Mouse (Mus musculus): ENCODE data around the gene Tmcc2.
A peak's percentile ranks its signal among the peaks of the same experiment; 100 is the strongest.

The Tmcc2 gene

GRCm38 (mm10) chr1:132390691-132391579 is at the start of gene Tmcc2:
TSS of gene Tmcc2 (minus strand) at chr1:132391281.
- DNase-seq (ENCODE audit: low spot score in 2 of 2), result no peak

DNA sequence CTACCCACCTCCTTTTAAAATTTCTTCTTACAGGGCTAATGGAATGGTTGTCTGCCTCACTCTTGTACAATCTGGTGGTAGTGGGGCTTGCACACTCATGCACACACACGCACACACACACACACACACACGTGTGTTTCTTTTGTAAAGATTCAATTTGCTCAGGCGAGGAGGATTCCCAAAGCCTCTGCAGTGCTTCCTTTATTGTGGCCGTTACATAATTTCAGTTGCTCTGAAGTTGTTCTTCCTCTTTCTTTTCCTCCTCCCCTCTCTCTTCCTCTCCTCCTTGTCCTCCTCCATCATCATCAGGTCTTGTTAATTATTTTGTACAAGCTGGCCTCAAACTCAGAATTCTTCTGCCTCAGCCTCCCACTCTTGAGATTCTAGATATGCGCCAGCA is 46.3 kb upstream of the Tmcc2 start:
- no peak for DNase-seq (ENCODE audit: low spot score in 2 of 2)

- DNase-seq (ENCODE audit: low spot score in 2 of 2), result no peak
Measured at GRCm38 (mm10) chr1:132436960-132437359, 45.9 kb upstream of the Tmcc2 start.

DNA sequence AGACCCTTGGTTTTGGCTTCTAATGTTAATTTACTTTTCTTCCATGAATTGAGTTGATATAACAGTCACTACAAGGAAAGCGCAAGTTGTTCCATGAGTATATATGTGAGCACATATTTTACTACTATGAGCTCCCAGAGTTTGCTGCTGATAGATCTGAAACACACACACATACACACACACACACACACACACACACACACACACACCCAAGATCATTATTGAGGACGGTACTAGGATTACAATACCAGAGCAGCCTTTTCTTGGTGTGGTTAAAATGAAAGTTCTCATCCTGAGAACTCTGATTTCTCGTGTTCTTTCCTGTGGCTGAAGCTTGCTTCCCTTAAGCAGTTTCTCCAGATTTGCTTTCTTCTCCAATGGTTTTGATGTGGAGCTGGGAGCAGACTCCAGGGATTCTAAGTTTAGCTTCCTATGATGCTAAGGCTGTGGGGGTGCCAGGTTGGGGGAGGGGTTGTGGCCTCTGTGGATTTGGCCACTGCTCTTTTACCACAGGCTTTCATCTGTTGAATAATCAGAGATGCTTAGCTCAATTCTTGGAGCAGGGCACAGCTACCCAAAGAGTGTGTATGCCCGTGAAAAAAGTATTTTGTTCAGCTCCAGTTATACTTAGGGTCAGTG is 45.4 kb upstream of the Tmcc2 start:
- DNase-seq (ENCODE audit: low spot score in 2 of 2), result no peak

DNA sequence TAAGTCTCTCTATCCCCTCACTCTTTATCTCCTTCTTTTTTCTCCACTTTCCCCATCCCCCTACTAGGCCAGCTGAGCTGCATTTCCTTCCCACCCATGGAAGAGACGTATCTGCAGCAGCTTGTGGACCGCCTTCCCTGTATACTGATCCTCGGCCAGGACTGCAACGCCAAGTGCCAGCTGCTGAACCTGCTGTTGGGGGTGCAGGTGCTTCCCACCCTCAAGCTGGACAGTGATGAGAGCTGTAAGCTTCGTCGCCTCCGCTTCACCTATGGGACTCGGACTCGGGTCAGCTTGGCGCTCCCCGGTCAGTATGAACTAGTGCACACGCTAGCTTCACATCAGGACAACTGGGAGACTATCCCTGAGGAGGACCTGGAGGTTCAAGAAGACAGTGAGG is 43.0 kb upstream of the Tmcc2 start:
- no peak for DNase-seq (ENCODE audit: low spot score in 2 of 2)

- no peak for DNase-seq (ENCODE audit: low spot score in 2 of 2)
Measured at GRCm38 (mm10) chr1:132433349-132433748, 42.3 kb upstream of the Tmcc2 start.

- peak in 1 of 2 experiments; percentile 23 for DNase-seq (ENCODE audit: low spot score in 2 of 2)
Measured at GRCm38 (mm10) chr1:132431716-132432115, 40.6 kb upstream of the Tmcc2 start.

DNA sequence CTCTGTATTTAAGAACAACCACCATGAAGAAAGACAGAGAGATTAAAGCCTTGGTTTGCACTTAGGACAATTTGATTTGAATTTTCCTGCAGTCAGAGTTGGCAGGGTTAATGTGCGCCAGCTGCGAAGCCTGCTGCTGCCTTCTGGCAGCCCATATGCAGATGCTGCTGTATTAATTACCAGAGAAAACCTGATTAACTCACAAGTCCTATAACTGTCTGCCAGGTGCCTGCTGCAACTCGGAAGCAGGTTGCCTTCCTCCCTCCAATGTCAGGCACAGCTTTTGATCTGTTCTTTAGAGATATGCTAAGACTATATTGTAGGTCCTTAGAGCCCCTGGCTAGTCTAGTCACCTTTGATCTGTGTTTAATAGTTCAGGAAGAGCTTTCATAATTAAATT is 39.7 kb upstream of the Tmcc2 start:
- no peak for DNase-seq (ENCODE audit: low spot score in 2 of 2)

- no peak for DNase-seq (ENCODE audit: low spot score in 2 of 2)
Measured at GRCm38 (mm10) chr1:132425600-132425999, 34.5 kb upstream of the Tmcc2 start.

DNA sequence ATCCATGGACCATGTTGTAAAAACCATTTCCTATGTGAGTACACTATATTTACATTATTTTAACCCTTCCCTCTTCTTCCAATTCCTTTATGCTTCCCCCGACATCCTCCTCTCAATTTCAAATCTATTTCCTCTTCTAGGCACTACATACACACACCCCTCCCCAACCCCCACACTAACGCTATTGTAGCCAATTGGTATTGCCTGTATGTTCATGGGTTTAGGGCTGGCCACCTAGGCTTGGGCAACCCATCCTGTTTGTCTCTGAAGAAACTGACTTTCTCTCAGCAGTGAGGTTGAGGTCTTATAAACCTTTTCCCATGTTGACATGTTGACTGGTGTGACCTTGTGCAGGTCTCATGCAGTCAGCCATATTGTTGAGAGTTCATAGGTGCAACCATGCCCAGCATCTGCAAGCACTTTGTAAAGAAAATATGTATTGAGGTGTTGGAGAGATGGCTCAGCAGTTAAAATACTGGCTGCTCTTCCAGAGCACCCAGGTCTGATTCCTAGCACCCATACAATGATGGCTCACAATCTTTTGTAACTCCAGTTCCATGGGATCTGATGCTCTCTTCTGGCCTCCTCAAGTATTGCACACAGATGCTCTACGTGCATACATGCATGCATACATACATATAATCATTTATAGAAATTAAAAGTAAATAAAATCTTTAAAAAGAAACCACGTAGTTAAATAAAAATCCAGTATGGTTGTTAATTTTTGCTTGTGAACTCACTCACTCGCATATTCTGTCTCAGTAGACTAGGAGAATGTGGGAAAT is 32.0 kb upstream of the Tmcc2 start:
- no peak for DNase-seq (ENCODE audit: low spot score in 2 of 2)

DNA sequence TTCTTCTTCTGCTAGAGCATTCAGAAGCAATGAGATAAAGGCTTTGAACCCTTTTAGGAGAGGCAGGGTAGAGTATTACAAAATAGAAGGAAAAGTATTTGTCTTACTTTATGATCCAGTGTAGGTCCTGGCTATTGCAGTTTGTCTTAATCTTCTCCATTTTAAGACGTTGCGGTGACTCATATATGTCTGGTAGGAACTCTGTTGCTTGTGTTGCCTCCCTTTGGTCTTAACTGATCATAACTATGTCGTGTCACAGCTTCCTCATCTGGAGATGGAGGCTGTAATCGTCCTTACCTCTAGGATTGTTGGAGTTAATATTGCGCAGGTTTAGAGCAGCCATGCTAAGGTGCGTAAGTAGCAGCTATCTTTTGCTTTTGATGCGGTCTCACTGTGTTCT is 29.6 kb upstream of the Tmcc2 start:
- no peak for DNase-seq (ENCODE audit: low spot score in 2 of 2)

DNA sequence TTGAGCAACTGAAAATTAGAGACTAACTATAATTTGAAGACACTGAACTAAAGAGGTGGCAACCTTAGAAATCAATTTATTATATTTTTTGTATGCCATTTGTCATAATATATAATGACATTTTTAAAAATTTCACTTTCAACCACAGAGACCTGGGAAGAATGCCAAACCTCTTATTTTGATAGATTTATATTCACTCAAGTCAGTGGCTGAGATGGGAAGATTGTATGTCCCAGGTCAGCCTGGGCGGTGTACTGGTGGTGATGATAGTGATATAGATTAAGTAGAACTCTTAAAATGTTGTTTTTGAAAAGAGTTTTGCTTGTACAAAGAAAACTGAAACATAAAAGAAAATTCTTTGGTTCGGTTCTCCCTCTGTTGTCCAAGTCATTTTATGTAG is 29.1 kb upstream of the Tmcc2 start:
- no peak for DNase-seq (ENCODE audit: low spot score in 2 of 2)

DNA sequence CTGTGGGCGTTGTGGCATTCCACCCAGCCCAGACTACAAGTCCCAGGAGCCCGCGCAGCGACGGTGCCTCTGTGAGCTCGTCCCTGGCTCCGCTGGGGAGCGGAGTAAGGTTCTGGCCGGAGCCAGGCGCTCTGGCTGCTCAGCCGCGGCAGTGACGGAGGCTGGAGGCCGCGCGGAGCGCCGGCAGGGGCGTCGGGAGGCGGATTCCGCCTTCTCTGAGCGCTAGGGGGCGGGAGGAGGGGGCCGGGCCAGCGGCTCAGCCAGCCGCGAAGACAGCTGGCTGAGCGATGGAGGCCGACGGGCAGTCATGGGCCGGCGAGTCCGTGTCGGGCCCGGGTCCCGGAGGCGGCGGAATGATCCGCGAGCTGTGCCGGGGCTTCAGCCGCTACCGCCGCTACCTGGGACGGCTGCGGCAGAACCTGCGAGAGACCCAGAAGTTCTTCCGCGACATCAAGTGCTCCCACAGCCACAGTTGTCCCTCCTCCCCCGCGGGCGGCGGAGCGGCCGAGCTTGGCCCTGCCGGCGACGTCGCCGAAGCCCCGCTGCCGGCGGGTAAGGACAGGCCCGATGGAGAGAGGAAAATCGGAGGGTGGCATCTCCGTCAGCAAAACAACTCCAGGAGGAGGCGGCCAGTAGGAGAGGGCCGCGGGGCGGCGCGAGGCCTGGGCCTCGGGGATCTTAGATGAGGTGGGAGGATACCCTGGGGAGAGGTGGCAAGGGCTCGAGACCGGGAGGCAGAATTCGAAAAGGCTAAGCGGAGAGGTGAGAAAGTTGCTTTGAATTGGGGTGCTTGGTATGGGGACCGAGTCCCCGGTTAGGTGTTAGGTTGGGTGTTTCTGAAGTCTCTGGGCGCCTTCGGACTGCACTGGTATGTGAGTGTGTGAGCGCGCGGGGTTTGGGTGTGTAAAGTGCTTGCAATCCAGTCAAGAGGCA is 26.5 kb upstream of the Tmcc2 start, which contains the start of gene Dstyk:
Gene Dstyk (plus strand): TSS at position 237 of the 933 bp plus-strand sequence.
- peak; percentile 84 to 86 for DNase-seq (ENCODE audit: low spot score in 2 of 2)

DNA sequence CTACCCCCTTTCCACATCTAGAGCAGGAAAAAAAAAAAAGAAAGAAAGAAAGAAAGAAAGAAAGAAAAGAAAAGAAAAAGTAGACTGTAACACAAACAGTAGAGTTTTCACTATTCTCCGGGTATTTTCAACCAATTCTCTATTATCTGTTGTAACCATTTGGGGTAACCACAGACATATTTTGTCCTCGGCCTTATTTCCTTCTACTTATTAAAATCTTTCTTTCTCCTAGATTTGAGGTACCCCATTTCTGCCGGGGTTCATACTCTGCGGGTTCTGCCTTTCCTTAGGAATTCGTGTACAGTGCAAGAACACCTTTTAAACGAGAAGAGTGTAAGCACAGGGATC is 25.8 kb upstream of the Tmcc2 start:
- DNase-seq (ENCODE audit: low spot score in 2 of 2), result no peak

DNA sequence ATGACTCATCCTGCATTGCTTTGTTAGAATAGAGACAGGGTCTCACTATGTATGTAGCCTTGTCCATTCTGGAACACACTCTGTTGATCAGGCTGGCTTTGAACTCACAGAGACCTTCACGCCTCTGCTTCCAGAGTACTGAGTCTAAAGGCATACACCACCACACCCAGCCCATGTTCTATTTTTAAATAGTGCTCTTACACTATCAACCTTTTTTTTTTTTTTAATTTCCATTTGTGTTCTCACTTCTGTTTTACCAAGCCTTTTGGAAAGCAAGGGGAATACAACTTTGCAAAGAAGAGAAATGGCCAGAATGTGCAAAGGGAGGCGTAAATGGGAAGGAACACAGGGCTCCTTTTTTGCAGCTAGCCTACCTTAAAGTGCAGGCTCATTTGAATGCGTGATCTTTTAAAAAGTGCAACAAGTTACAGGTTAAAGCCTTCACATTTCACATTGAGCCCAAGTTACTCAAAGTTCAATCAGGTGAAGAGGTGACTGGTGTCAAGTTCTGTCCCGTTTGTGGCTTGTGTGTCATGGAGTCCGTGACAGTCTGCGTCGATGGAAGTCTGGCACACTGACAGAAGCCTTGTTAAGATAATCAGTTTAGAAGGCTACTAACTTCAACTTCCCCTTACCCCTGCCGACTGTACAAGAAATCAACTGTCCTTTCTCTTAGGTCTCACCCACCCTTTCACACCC is 25.3 kb upstream of the Tmcc2 start:
- no peak for DNase-seq (ENCODE audit: low spot score in 2 of 2)

- no peak for DNase-seq (ENCODE audit: low spot score in 2 of 2)
Measured at GRCm38 (mm10) chr1:132410657-132411056, 19.6 kb upstream of the Tmcc2 start.

GRCm38 (mm10) chr1:132401843-132402242 is 10.8 kb upstream of the Tmcc2 start:
- no peak for DNase-seq (ENCODE audit: low spot score in 2 of 2)

DNA sequence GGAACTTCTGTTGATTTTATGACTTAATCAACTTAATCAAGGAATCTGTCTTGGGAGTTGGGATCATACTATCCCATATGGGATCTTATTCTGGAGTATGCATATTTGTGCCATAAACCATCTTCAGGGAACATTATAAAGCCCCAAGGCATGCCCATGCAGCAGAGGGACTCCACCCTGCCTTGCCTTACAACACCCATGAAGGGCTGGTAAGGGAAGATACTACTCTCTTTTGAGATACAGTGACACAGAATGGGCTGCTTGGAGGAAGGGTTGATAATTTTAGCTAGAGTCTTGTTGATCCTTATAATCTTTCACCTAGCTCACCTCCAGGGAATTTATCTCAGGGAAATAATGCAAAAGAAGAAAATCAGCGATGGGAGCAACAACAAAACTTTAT is 9.5 kb upstream of the Tmcc2 start:
- DNase-seq (ENCODE audit: low spot score in 2 of 2), result no peak

DNA sequence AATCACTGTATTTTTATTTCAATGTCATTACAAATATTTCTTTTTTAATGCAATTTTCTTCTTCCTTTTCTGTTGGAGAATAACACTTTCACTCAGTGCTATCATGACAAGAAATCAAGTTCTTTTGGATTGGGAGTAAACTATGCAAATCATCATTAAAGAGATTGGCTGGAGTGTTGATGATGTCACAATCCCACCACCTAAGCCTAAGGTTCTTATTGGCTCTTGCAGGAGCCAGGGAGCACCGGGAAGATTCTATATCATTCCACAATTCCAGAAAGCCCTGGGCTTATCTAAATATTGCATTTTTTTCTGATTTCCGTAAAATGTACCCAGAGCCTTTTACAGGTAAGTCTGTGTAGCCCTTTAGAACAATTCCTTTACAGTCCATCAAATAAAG is 5.6 kb upstream of the Tmcc2 start:
- no peak for DNase-seq (ENCODE audit: low spot score in 2 of 2)

- no peak for DNase-seq (ENCODE audit: low spot score in 2 of 2)
Measured at GRCm38 (mm10) chr1:132392872-132393271, 1.8 kb upstream of the Tmcc2 start.

GRCm38 (mm10) chr1:132391580-132392022 is 520 bp upstream of the Tmcc2 start:
- DNase-seq (ENCODE audit: low spot score in 2 of 2), result peak in 1 of 2 experiments; percentile 59

All from frontal cortex, postnatal 14 days (tissue).